Mouse (Mus musculus) heart, postnatal 0 days (tissue): ENCODE measurements around the gene Gng5.

Experiments used
- CTCF ChIP-seq: IDR thresholded peaks from 2 replicates; pipeline ENCODE4 v1.5.1; 2016; ENCODE audit warnings: antibody characterized with exemption, control low read depth, low read depth
- EP300 ChIP-seq: IDR thresholded peaks from 2 replicates; pipeline ENCODE4 v1.6.1; 2016; ENCODE audit warnings: antibody characterized with exemption, low read depth

DNA sequence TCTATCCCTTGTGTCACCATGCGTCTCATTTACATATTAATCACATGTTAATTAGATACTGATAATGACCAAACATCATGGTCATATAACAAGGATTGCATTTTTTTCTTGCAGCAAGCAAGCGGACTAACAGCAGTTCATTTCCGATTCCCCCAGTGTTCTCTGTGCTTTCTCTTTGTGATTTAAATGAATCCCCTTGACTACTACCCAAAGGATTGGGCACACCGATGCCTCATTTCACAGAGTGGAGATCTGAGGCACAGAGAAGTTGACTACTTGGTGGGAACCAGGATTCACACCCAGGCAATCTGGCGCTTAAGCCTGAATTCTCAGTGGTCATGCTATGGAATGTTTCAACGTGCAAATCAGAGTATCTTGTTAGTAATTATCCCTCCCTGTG is 35.4 kb downstream of the Gng5 start:
- TF ChIP-seq CTCF (no peak), EP300 (no peak)
